Mouse (Mus musculus) granulocyte monocyte progenitor cell, adult 5-6 weeks (primary cell): ENCODE results near the gene Lsm11. TPM values are rescaled to one million over a fixed set of nuclear protein-coding genes. Genes with fewer than 3 reads are reported as not detected.

ENCODE experiments used
- ATAC-seq: replicated peaks from 2 replicates; pipeline ENCODE4 v1.8.0; 2016; ENCODE audit warnings: mild to moderate bottlenecking, moderate TSS enrichment, inconsistent platforms; ENCODE audit not compliant: poor library complexity, severe bottlenecking
- total RNA-seq, 2 experiments: library from RNA; stranded (forward) in 1 of 2; stranded (reverse) in 1 of 2; fragments of 200-712, 200-1000 nt in 1 of 2; fragments of >200 nt in 1 of 2; fragmentation: Nextera tagmentation in 1 of 2; gene quantifications; 2 replicates each; pipeline ENCODE4 v1.2.3; 2014 to 2017

Lsm11 gene
- total RNA-seq (2014; fragmentation: Nextera tagmentation) (4.3 and 5.0 TPM in 2 replicates), total RNA-seq (2017) (2.7 and 7.3 TPM in 2 replicates)

GRCm38 (mm10) chr11:45944643-45945156 is at the start of gene Lsm11:
Lsm11 (minus strand) TSS chr11:45944935.
- peak; percentile 94 for ATAC-seq

GRCm38 (mm10) chr11:45992087-45992486 is 47.4 kb upstream of the Lsm11 start:
- no peak for ATAC-seq

DNA sequence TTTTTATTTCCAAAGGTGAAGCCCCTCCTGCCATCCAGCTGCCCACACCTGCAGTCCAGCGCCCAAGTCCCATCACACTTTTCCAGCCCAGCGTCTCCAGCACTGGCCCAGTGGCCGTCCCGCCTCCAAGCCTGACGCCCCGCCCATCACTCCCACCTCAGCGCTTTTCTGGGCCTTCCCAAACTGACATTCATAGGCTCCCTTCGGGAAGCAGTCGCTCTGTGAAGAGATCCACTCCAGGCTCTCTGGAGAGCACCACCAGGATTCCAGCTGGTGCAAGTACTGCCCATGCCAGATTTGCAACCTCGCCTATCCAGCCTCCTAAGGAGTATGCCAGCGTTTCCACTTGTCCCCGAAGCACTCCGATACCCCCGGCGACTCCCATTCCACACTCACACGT is 46.9 kb upstream of the Lsm11 start:
- ATAC-seq: no peak

- ATAC-seq: peak; percentile 10; the same call in 1 of the 2 replicates
These were observed 36.1 kb upstream of the Lsm11 start for GRCm38 (mm10) chr11:45980893-45981253.

DNA sequence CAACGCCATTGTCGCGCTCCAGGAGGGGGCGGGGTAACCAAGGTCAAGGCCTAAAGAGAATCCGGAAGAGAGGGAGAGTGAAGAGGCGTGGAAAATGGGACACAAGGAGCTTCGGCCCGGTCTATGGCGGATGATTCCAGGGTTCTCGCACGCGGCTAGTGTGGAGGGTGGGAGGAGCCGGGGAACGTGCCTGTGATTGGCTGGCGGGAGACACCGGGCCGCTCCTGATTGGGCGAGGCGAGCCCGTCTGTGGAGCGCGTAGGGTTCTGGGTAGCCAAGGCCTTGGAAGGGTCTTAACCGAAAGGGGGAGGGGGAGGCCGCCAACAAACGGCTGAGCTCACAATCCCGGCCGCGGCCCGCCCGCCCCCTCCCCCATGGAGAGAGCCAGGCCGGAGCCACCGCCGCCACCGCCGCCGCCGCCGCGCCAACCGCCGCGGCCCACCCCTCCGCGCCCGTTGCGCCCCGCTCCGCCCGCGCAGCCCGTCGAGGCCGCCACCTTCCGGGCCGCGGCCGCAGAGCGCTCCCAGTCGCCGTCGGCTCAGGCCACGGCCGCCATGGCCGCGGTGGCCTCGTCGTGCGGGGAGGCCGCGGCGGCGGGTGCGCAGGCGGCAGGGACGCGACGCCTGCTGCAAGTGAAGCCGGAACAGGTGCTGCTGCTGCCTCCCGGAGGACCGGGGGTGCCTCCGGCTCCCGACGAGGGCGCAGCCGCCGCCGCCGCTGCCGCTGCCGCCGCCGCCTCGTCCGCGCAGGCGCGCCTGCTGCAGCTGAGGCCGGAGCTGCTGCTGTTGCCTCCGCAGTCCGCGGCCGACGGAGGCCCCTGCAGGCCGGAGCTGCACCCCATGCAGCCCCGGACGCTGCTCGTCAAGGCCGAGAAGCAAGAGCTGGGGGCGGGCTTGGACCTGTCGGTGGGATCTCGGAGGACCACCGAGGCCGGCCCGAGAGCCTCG is 35.5 kb upstream of the Lsm11 start, which contains the start of gene Sox30:
Gene Sox30 (plus strand): TSS at position 365 of the 947 bp plus-strand sequence.
- ATAC-seq: peak; percentile 86

DNA sequence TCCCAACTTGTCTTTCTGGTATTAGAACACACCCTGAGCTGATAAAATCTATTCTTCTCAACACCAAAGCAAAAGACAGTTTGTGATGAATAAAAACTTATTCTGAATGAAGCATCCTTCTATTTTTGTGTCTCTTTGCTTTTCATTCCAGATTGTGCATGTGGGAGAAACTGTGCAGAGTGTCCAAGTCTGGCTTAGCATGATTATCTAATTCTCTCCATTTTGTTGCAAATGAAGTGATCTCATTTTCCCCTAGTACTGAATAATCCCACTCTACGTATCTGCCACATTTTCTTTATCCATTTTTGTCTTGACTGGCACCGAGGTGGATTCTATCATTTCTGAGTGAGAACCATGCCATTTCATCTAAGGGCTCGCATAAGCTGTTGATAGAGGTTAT is 31.3 kb upstream of the Lsm11 start:
- ATAC-seq: no peak

DNA sequence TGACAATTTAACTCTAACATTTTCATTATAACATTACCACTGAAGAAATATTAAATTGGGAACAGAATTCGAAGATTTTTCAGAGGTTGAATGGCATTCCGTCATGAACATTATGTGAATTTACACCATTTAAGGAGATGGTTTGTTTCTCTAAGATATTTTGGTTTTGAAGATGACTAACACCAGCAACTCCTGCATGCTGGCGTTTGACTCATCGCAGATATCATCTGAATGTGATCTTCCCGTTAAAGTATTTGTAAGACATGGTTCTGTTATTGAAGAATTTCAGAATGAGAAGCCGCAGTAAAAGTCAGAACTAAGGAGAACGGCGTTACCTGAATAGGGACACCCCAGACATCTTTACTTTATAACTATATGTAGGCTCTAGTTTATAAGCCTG is 29.7 kb upstream of the Lsm11 start:
- ATAC-seq: no peak

- ATAC-seq: no peak
These were observed 28.9 kb upstream of the Lsm11 start for GRCm38 (mm10) chr11:45973635-45974034.

- no peak for ATAC-seq
These were observed 23.7 kb upstream of the Lsm11 start for GRCm38 (mm10) chr11:45968466-45968865.

DNA sequence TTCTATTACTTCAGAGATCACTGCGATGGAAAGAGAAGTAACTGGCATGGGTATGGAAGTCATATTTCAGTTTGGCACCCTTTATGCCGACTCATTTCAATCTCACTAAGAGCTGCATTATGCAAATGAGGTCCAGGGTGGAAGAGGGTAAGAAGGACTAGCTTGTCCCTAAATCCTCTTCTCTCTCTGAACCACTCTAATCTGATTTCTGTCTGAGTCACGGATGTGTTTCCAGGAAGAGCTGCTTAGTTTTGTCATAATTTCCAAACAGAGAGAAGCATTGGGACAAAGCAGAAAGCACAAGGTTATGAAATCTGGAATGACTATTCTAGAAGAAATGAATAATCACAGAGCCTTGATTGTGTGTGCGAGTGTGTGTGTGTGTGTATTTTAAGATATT is 22.2 kb upstream of the Lsm11 start:
- ATAC-seq: no peak

- no peak for ATAC-seq
These were observed 15.3 kb upstream of the Lsm11 start for GRCm38 (mm10) chr11:45960003-45960402.

GRCm38 (mm10) chr11:45959598-45959997 is 14.9 kb upstream of the Lsm11 start:
- peak; percentile 35 for ATAC-seq

DNA sequence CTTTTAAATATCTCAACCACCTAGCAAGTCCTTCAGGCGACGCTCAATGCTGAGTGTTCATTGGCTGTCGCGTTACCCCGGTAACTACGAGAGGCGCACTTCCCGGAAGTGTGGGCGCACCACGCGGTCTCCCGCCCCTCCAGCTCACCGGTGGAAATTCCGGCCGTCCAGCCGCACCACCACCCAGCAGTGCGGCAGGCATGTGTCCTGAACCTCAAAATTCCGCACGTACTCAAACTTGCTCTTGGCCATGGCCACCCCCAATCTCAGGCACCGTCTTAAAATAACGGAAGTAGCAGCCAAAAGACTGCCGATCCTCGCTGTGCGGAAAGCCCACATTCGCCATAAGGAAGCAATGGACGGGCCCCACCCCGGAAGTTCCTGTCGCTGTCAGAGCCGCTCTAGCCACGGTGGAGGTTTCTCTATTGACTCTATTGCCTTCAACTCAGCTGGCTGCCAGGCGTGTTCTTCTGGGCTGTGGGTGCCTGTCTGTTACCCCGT is 10.4 kb upstream of the Lsm11 start, which contains the start of gene Thg1l:
Gene Thg1l (minus strand): TSS at position 368 of the 501 bp plus-strand sequence.
- peak; percentile 98 for ATAC-seq

GRCm38 (mm10) chr11:45947491-45947890 is 2.8 kb upstream of the Lsm11 start:
- no peak for ATAC-seq

DNA sequence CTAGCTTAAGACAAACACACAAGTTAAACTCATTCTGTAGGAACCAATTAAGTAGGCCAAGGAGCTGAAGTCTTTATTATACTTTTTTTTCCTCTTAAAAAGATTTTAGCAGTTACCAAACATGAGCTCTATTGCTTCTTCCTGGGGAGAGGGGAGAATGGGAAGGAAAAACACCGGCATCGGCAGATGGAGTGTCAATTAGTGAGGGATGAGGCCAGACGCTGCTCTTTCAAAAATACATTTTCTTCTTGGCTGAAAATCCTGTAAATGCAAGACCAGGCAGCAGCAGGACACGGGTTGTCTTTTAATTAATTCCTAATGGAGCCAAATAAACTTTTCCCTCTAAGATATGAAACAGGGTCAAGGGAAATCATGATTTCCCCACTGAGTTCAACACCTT is 2.1 kb upstream of the Lsm11 start:
- ATAC-seq: no peak

DNA sequence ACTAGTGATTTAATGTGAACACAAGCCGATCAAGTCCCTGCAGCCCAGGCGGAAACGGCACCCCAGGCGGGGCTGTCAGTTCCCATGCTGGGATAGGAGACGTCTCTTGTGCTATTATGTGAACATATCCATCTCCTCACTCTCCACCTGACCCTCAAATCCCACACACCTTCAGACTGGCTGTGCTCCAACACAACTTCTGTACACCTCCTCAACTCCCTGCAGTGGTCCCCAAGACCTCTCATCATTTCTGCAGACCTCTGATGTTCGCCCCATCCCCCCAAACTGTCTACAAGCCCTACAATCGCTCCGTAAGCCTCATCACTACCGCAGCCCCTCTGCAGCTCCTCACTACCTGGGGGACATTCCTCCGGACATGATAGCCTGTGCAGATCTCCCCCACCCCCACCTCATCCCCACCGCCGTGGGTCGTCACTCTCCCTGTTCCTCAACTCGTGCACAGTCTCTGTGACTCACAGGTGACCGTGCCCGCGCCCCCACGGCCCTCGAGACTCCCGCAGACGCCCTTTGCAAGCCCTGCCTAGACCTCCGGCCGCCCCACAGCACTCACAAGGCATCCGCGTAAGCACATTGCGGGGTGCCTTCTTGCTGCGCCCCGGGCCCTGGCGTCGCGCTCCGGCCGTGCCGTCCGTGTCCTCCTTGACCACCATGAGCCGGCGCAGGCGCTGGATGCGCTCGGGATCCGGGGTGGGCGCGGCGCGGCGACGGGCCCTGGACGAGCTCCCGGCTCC is 668 bp downstream of the Lsm11 start:
- peak; percentile 34 for ATAC-seq

DNA sequence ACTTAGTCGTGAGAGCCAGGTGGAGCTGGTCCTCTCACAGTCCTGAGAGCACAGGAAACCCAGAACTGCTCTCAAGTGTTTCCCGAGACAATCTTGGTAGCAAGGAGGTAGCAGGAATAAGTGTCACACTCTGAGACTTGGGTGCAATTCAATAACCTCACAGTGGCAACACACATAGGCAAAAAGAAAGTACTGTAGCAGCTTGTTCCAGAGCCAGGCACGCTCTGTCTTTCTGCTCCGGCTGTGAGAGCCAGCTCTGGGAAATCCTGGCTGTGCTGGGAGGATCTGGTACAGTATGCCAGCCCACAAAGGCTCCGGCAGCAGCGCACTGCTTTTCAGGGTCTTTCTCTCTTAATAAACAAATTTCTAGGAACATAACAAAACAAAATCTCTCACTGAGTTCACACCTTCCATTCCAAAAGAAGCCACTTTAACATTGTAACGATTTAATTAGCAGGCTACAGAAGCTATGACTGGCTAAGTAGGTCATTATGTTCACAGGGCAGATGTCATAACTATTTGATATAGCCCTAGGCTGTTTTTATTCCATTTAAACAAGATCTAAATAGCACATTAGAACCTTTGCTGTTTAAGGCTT is 1.5 kb downstream of the Lsm11 start:
- no peak for ATAC-seq

GRCm38 (mm10) chr11:45942281-45942680 is 2.5 kb downstream of the Lsm11 start:
- ATAC-seq: no peak

- peak; percentile 59 for ATAC-seq
These were observed 5.8 kb downstream of the Lsm11 start for GRCm38 (mm10) chr11:45938917-45939316.

DNA sequence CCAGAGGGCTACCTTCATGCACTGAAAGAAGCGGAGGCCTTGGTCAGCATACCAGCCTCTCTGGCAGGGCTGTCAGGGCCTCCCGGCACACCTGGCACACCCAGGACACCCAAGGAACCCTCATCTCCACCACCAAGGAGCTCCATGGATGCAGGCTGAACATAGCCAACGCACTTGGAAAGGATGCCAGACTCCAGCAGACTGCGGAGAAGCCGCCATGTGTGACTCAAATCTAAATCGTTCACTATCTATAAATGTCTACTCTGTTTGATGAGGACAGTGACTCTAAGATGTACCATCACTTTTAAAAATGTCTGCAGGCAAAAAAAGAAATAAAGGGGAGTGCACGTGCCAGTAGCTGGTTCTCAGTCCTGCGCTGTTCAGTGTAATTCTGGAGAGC is 7.3 kb downstream of the Lsm11 start:
- no peak for ATAC-seq
